16 mouse cellular contexts compared by ENCODE assay signal in genomic region chr17:80729825-80730224, GRCm38 (mm10). TPM values are rescaled to one million over a fixed set of nuclear protein-coding genes. Genes with fewer than 3 reads are reported as not detected.
DNase-seq lines count a peak whose midpoint lies in the region; ATAC-seq and TF ChIP-seq lines count a peak whose summit lies in the region.
"Had no signal": no experiment of that assay in that cellular context is flagged by ENCODE, and none has a peak within 500 bp of the region (broad histone marks: within the 10 kb centered on the region; RNA-seq: fewer than 3 reads in every experiment).

No protein-coding gene starts in this region.

- no peak overlapping the region for H3K9ac ChIP-seq in heart, postnatal 0 days (replicated peaks; ENCODE audit: low read depth, low read length)
- no peak overlapping the region for H3K9ac ChIP-seq in lung, postnatal 0 days (replicated peaks; ENCODE audit: low read depth)
- H3K9ac ChIP-seq: limb, embryonic 15.5 days; midbrain, embryonic 13.5 days had no signal

- TF ChIP-seq CTCF in heart, postnatal 0 days (IDR thresholded peaks at IDR 0.05; ENCODE audit: low read depth), result no peak
- no peak for TF ChIP-seq CTCF in lung, postnatal 0 days (IDR thresholded peaks at IDR 0.05)

- H3K4me3 ChIP-seq in heart, postnatal 0 days (ENCODE audit: low read depth, low read length), result no peak overlapping the region
- no peak overlapping the region for H3K4me3 ChIP-seq in lung, postnatal 0 days (ENCODE audit: low read depth, low read length)
- H3K4me3 ChIP-seq: limb, embryonic 15.5 days; midbrain, embryonic 13.5 days had no signal

- peak overlapping the region; percentile 36 for H3K27ac ChIP-seq in heart, postnatal 0 days (ENCODE audit: low read depth)
- peak overlapping the region; percentile 99 for H3K27ac ChIP-seq in lung, postnatal 0 days (ENCODE audit: low read length)
- H3K27ac ChIP-seq: hindbrain, postnatal 0 days had no signal

- H3K36me3 ChIP-seq in heart, postnatal 0 days (replicated peaks; ENCODE audit: control insufficient read depth, insufficient read depth, low read length), result 0 out of 2 replicates have a peak, but pooled peaks cover 4% of the 10 kb centered on the region
- H3K36me3 ChIP-seq in lung, postnatal 0 days (ENCODE audit: insufficient read depth, low read length), result no peaks in the 10 kb centered on the region
- H3K36me3 ChIP-seq: limb, embryonic 15.5 days; midbrain, embryonic 13.5 days had no signal

- WGBS in heart, postnatal 0 days, result 22% methylated on average over 5 of the region's 5 CpGs
- 58% methylated on average over 5 of the region's 5 CpGs for WGBS in lung, postnatal 0 days

- no peak for TF ChIP-seq EP300 in heart, postnatal 0 days (IDR thresholded peaks at IDR 0.05; ENCODE audit: low read depth)
- TF ChIP-seq EP300 in lung, postnatal 0 days (IDR thresholded peaks at IDR 0.05), result no peak

- H3K4me1 ChIP-seq in heart, postnatal 0 days (ENCODE audit: control insufficient read depth, insufficient read depth), result peaks cover 21% of the 10 kb centered on the region
- peaks cover 10% of the 10 kb centered on the region for H3K4me1 ChIP-seq in lung, postnatal 0 days (ENCODE audit: insufficient read depth, low read depth, low read length)

- ATAC-seq in heart, postnatal 0 days (ENCODE audit: insufficient read depth, low read depth), result no peak
- ATAC-seq in lung, postnatal 0 days, result no peak
- ATAC-seq in megakaryocyte-erythroid progenitor cell, adult 5-6 weeks (replicated peaks; ENCODE audit: low FRiP score, low TSS enrichment, poor library complexity, severe bottlenecking), result peak; percentile 51
- ATAC-seq: forebrain, embryonic 16.5 days; hindbrain, postnatal 0 days; midbrain, embryonic 13.5 days; Patski had no signal

- no peaks in the 10 kb centered on the region for H3K27me3 ChIP-seq in heart, postnatal 0 days (ENCODE audit: control insufficient read depth, insufficient read depth, low read length)
- H3K27me3 ChIP-seq in lung, postnatal 0 days (replicated peaks; ENCODE audit: insufficient read depth, low read length), result no peaks in the 10 kb centered on the region
- H3K27me3 ChIP-seq: limb, embryonic 15.5 days; midbrain, embryonic 13.5 days; Patski had no signal

- H3K9me3 ChIP-seq in heart, postnatal 0 days (replicated peaks; ENCODE audit: control insufficient read depth, low read length), result no peaks in the 10 kb centered on the region
- no peaks in the 10 kb centered on the region for H3K9me3 ChIP-seq in lung, postnatal 0 days (ENCODE audit: low read length)
- H3K9me3 ChIP-seq: limb, embryonic 15.5 days; midbrain, embryonic 13.5 days had no signal

- H3K4me2 ChIP-seq in heart, postnatal 0 days (ENCODE audit: low read depth, low read length), result no peak overlapping the region
- H3K4me2 ChIP-seq in lung, postnatal 0 days (replicated peaks; ENCODE audit: low read depth, low read length), result no peak overlapping the region

- no peak for DNase-seq in heart, postnatal 0 days (ENCODE audit: low spot score)
- no peak for DNase-seq in heart, adult 8-10 months (ENCODE audit: low spot score)
- DNase-seq in lung, postnatal 0 days (ENCODE audit: low spot score), result no peak
- no peak for DNase-seq in lung, postnatal 10 days
- no peak for DNase-seq in adrenal gland, adult 2 months
- no peak for DNase-seq in layer of hippocampus, adult 8-10 months (ENCODE audit: low spot score in 2 of 2)
- DNase-seq: cerebellum, postnatal 36 days; gastrocnemius, adult 2 months; lung, postnatal 36 days; thymus, adult 2 months had no signal

RNA-seq across cellular contexts. Expression of gene Map4k3, which starts 1.5 kb away (rescaled TPM):
- 38.0 and 44.4 TPM in 2 replicates for total RNA-seq in heart, postnatal 0 days (2014; rRNA removed; ENCODE audit: low replicate concordance)
- 14.2 and 16.7 TPM in 2 replicates for polyA plus RNA-seq in heart, postnatal 0 days (2015; fragmentation: Nextera tagmentation; extraction: Ambion mirVana)
- 10 to 100 TPM; 19.3 to 25.2 (median 22.0) TPM for total RNA-seq in heart, adult 8-10 months (2022)
- polyA plus RNA-seq in lung, postnatal 0 days (2015; fragmentation: Nextera tagmentation; extraction: Ambion mirVana), result 37.5 and 44.2 TPM in 2 replicates
- total RNA-seq in megakaryocyte-erythroid progenitor cell, adult 5-6 weeks (2014; fragmentation: Nextera tagmentation), result 2.2 and 3.3 TPM in 2 replicates
- 1.6 and 3.7 TPM in 2 replicates for total RNA-seq in megakaryocyte-erythroid progenitor cell, adult 5-6 weeks (2017)
- 10 to 100 TPM; 38.0 to 46.4 TPM for total RNA-seq in adrenal gland, adult 2 months (2021)
- 46.5 and 47.2 TPM in 2 replicates for polyA plus RNA-seq in adrenal gland, adult 2 months (2012; rRNA removed)
- total RNA-seq in layer of hippocampus, adult 8-10 months (2022), result 10 to 100 TPM; 78.0 to 94.1 (median 85.5) TPM
